Mouse (Mus musculus): ENCODE results near the gene Calr3.

Calr3 gene

GRCm38 (mm10) chr8:72434952-72435351, 8.7 kb downstream of the Calr3 start:
- no peak for DNase-seq

- DNase-seq = peak; percentile 67
Observed at GRCm38 (mm10) chr8:72429676-72430075, 14.0 kb downstream of the Calr3 start.

- DNase-seq = no peak
Observed at GRCm38 (mm10) chr8:72422926-72423325, 20.7 kb downstream of the Calr3 start.

GRCm38 (mm10) chr8:72421362-72422335, 22.0 kb downstream of the Calr3 start, which contains the start of gene Eps15l1:
TSS of gene Eps15l1 (minus strand) at chr8:72421460.
- peak; percentile 99 for DNase-seq

- DNase-seq = peak; percentile 75
Observed at GRCm38 (mm10) chr8:72420571-72421361, 22.9 kb downstream of the Calr3 start.

GRCm38 (mm10) chr8:72418073-72418472, 25.6 kb downstream of the Calr3 start:
- no peak for DNase-seq

- no peak for DNase-seq
Observed at GRCm38 (mm10) chr8:72415252-72415651, 28.4 kb downstream of the Calr3 start.

GRCm38 (mm10) chr8:72413839-72414238, 29.8 kb downstream of the Calr3 start:
- DNase-seq = no peak

- DNase-seq = no peak
Observed at GRCm38 (mm10) chr8:72409443-72409842, 34.2 kb downstream of the Calr3 start.

GRCm38 (mm10) chr8:72407878-72408277, 35.8 kb downstream of the Calr3 start:
- no peak for DNase-seq

GRCm38 (mm10) chr8:72402981-72403380, 40.7 kb downstream of the Calr3 start:
- DNase-seq = no peak

- no peak for DNase-seq
Observed at GRCm38 (mm10) chr8:72401381-72401780, 42.3 kb downstream of the Calr3 start.

- no peak for DNase-seq
Observed at GRCm38 (mm10) chr8:72385737-72386136, 57.9 kb downstream of the Calr3 start.

- DNase-seq = peak; percentile 17
Observed at GRCm38 (mm10) chr8:72382395-72382794, 61.3 kb downstream of the Calr3 start.

- DNase-seq = no peak
Observed at GRCm38 (mm10) chr8:72380656-72381055, 63.0 kb downstream of the Calr3 start.

- DNase-seq = no peak
Observed at GRCm38 (mm10) chr8:72376900-72377299, 66.8 kb downstream of the Calr3 start.

- no peak for DNase-seq
Observed at GRCm38 (mm10) chr8:72376309-72376708, 67.4 kb downstream of the Calr3 start.

GRCm38 (mm10) chr8:72375161-72375560, 68.5 kb downstream of the Calr3 start:
- DNase-seq = no peak
